Mouse (Mus musculus) hindbrain, postnatal 0 days (tissue): Measurements from ENCODE around the gene Tns3. TPM values are rescaled to one million over a fixed set of nuclear protein-coding genes. Genes with fewer than 3 reads are reported as not detected.

Source experiments
- ATAC-seq: fragments of 200-750 bp; cut with Nextera tagmentation; 2 replicates; pipeline ENCODE4 v1.8.0; 2017; ENCODE audit warnings: mild to moderate bottlenecking, moderate TSS enrichment, moderate library complexity
- DNase-seq: peaks from one replicate; pipeline ENCODE4 v3.0.0-alpha.2; 2015; ENCODE audit warnings: low spot score
- H3K27ac ChIP-seq: fragments of 300-500 bp; sonication (generic); 2 replicates; pipeline ENCODE4 v1.5.1; 2014; ENCODE audit warnings: mild to moderate bottlenecking
- H3K27me3 ChIP-seq: fragments of 300-500 bp; sonication (generic); 2 replicates; pipeline ENCODE4 v1.6.1; 2014; ENCODE audit warnings: low read length, mixed read lengths; ENCODE audit not compliant: insufficient read depth
- H3K36me3 ChIP-seq: fragments of 300-500 bp; sonication (generic); 2 replicates; pipeline ENCODE4 v1.6.1; 2014; ENCODE audit warnings: low read length, mixed read lengths; ENCODE audit not compliant: insufficient read depth
- H3K4me1 ChIP-seq: fragments of 300-500 bp; sonication (generic); 2 replicates; pipeline ENCODE4 v1.6.1; 2014; ENCODE audit warnings: antibody characterized with exemption, low read length, mixed read lengths; ENCODE audit not compliant: insufficient read depth
- H3K4me2 ChIP-seq: fragments of 300-500 bp; sonication (generic); 2 replicates; pipeline ENCODE4 v1.6.1; 2014; ENCODE audit warnings: low read depth, mild to moderate bottlenecking, low read length, moderate library complexity, mixed read lengths
- H3K4me3 ChIP-seq: fragments of 300-500 bp; sonication (generic); 2 replicates; pipeline ENCODE4 v1.5.1; 2014; ENCODE audit warnings: low read length
- H3K9ac ChIP-seq: fragments of 300-500 bp; sonication (generic); replicated peaks from 2 replicates; pipeline ENCODE4 v1.6.1; 2014; ENCODE audit warnings: mild to moderate bottlenecking, low read length, moderate library complexity, mixed read lengths
- H3K9me3 ChIP-seq: fragments of 300-500 bp; sonication (generic); 2 replicates; pipeline ENCODE4 v1.6.1; 2016; ENCODE audit warnings: low read length, mixed read lengths
- CTCF ChIP-seq: IDR thresholded peaks from 2 replicates; pipeline ENCODE4 v1.5.1; 2016; ENCODE audit warnings: antibody characterized with exemption, control low read depth, low read depth
- WGBS: fragments of 180-500 bp; shearing (Covaris S2); extraction: QIAGEN DNeasy Blood & Tissue Kit; methylation state at CpG from one replicate; pipeline ENCODE4 v1.1.7; 2014; 5-methylcytosine and 5-hydroxymethylcytosine counted together
- polyA plus RNA-seq: library from polyadenylated mRNA; unstranded; fragments of >200 nt; fragmentation: Nextera tagmentation; extraction: Ambion mirVana; gene quantifications from 2 replicates; pipeline ENCODE4 v1.2.1, GENCODE M21; 2015
- total RNA-seq: library from RNA; depleted of rRNA; stranded (reverse); fragments of >200 nt; gene quantifications from 2 replicates; pipeline ENCODE4 v1.2.3, GENCODE M21; 2014

Tns3 gene
- total and polyA plus RNA-seq, 2 experiments from 2014 or later = 8.2 to 63.6 TPM

DNA sequence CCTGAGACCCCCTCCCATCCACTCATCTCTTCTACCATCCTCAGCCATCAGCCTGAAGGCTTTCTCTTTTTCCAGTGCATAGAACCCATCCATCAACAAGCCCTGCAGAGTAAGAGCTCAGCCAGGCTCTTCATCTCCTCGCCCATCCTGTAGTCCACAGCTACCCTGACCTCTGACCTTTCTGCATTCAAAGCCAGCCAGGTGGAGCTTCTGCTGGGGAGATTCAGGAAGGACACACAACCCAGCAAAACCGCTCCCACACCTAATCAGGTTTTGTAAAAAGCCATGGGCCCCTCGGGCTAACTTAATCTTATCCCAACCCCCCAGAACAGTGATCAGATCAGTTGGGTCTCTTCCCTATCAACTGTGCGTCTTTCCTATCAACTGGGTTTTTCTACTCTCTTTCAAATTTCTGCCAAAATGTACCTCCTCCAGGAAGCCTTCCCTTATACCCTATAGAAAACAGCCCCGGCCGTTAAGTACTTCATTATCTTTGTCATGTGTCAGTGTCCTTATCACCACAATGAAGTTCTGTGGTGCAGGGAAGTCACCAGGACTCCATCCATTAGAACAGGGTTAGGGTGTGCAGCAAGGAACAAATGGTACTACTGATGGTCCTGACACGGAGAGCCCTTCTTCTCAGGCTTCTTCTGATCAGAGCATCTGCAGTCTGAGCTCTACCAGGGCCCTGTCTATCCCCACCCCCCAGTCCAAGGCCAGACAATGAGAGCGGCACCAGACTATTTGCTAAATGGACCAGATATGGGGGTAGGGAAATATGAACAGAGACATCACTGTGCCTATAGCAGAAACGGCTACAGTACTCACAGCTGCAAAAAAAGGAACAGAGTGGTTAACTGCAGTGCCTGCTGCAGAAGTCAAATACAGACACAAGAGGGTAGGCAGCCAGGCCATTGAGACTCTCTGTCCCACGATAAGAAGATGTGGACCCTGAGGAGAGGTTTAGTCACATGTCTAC, 26.6 kb downstream of the Tns3 start:
- Histone ChIP-seq H3K27me3 (no peaks in the 10 kb centered on the region), H3K4me2 (no peak overlapping the region), H3K9me3 (no peaks in the 10 kb centered on the region), H3K4me1 (no peaks in the 10 kb centered on the region), H3K9ac (no peak overlapping the region), H3K36me3 (no peaks in the 10 kb centered on the region), H3K4me3 (no peak overlapping the region), H3K27ac (no peak overlapping the region)
- no peak for TF ChIP-seq CTCF
- WGBS = 81% methylated on average over 10 of the region's 10 CpGs
- DNase-seq = no peak
- 0 out of 2 replicates have a peak, but pooled peaks have one; percentile 22 for ATAC-seq

- no peaks in the 10 kb centered on the region for H3K36me3 ChIP-seq
- H3K4me1 ChIP-seq = no peaks in the 10 kb centered on the region
- H3K4me2 ChIP-seq = no peak overlapping the region
- H3K9me3 ChIP-seq = no peaks in the 10 kb centered on the region
- TF ChIP-seq CTCF = no peak
- no peak overlapping the region for H3K27ac ChIP-seq
- no peak overlapping the region for H3K9ac ChIP-seq
- no peak overlapping the region for H3K4me3 ChIP-seq
- WGBS = 92% methylated on average over 1 of the region's 1 CpGs
- ATAC-seq (no peak), DNase-seq (no peak)
- H3K27me3 ChIP-seq = no peaks in the 10 kb centered on the region
Observed at GRCm38 (mm10) chr11:8636680-8637079, 27.7 kb downstream of the Tns3 start.

GRCm38 (mm10) chr11:8635778-8636177, 28.6 kb downstream of the Tns3 start:
- no peak for DNase-seq
- 74% methylated on average over 3 of the region's 3 CpGs for WGBS

DNA sequence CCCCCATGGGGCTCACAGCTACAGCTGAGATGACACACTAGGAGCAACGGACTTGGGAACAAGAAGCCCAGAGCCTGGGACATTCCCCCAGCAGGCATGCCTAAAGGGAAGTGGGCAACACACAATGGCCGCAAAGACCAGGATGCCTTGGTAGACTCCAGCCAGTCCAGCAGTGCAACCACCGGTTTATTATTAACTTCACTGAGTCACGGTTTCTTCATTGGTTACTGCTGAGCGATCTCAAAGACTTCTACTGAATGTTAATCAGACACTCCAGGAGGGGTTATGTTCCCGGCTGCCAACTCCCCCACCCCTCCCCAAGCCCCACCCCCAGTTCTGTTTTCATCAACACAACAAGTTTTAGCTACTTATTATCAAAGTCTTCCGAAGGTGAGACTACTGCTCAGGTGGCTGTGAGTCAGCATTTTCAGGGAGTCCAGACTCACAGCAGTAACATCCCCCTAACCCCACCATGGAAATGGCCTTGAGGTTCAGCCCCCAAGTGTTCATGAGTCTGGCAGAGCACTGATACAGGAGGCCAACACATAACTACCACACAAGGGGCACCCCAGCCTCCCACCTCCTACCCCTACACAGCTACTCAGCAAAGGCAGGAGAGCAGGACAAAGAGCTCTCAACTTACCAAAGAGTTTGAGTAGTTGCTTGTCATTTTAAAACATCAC, 29.5 kb downstream of the Tns3 start:
- Histone ChIP-seq H3K4me3 (no peak overlapping the region), H3K9ac (no peak overlapping the region), H3K27ac (no peak overlapping the region), H3K36me3 (no peaks in the 10 kb centered on the region), H3K4me1 (no peaks in the 10 kb centered on the region), H3K27me3 (no peaks in the 10 kb centered on the region), H3K9me3 (no peaks in the 10 kb centered on the region), H3K4me2 (no peak overlapping the region)
- TF ChIP-seq CTCF = no peak
- 50% methylated on average over 7 of the region's 7 CpGs for WGBS
- no peak for ATAC-seq
- no peak for DNase-seq

More at GRCm38 (mm10) chr11:8635778-8636177, 28.6 kb downstream of the Tns3 start:
- Histone ChIP-seq H3K36me3 (no peaks in the 10 kb centered on the region), H3K4me1 (no peaks in the 10 kb centered on the region), H3K27ac (no peak overlapping the region), H3K27me3 (no peaks in the 10 kb centered on the region), H3K4me2 (no peak overlapping the region), H3K9me3 (no peaks in the 10 kb centered on the region), H3K4me3 (no peak overlapping the region), H3K9ac (no peak overlapping the region)
- no peak for ATAC-seq
- no peak for TF ChIP-seq CTCF

DNA sequence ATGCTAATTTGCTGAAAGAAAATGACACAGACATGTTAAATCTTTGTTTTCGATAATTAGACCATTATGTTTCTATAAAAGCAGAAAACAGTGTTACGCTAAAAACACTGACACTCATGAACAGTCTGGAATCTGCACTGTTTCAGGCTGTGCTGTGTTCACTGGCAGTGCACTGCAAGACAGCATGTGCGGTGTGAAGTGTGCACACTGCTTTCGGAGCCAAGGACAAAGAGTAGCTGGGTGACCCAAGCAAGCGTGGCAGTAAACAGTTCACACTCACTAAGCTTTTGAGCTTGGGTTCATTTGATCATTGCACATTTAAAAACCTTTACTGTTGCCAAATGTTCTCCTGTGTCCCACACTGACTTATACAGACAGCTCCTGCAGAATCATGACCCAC, 32.2 kb downstream of the Tns3 start:
- Histone ChIP-seq H3K4me3 (no peak overlapping the region), H3K9me3 (no peaks in the 10 kb centered on the region), H3K9ac (no peak overlapping the region), H3K36me3 (no peaks in the 10 kb centered on the region), H3K4me1 (no peaks in the 10 kb centered on the region), H3K27ac (no peak overlapping the region), H3K4me2 (no peak overlapping the region), H3K27me3 (no peaks in the 10 kb centered on the region)
- no peak for TF ChIP-seq CTCF
- 63% methylated on average over 5 of the region's 5 CpGs for WGBS
- ATAC-seq (peak; percentile 72; the same call in 1 of the 2 replicates), DNase-seq (no peak)

- no peak for DNase-seq
- TF ChIP-seq CTCF = no peak
- Histone ChIP-seq H3K27me3 (no peaks in the 10 kb centered on the region), H3K27ac (no peak overlapping the region), H3K4me3 (no peak overlapping the region), H3K9me3 (no peaks in the 10 kb centered on the region), H3K4me1 (0 out of 2 replicates have a peak, but pooled peaks cover 6% of the 10 kb centered on the region), H3K9ac (no peak overlapping the region), H3K36me3 (no peaks in the 10 kb centered on the region), H3K4me2 (no peak overlapping the region)
- WGBS = 86% methylated on average over 8 of the region's 8 CpGs
- no peak for ATAC-seq
Observed at GRCm38 (mm10) chr11:8629862-8630390, 34.4 kb downstream of the Tns3 start.
